Mouse (Mus musculus): Measurements from ENCODE around the gene Adgrl4. TPM values are rescaled to one million over a fixed set of nuclear protein-coding genes. Genes with fewer than 3 reads are reported as not detected.

The Adgrl4 gene
- polyA plus RNA-seq, 1 experiment: not detected

DNA sequence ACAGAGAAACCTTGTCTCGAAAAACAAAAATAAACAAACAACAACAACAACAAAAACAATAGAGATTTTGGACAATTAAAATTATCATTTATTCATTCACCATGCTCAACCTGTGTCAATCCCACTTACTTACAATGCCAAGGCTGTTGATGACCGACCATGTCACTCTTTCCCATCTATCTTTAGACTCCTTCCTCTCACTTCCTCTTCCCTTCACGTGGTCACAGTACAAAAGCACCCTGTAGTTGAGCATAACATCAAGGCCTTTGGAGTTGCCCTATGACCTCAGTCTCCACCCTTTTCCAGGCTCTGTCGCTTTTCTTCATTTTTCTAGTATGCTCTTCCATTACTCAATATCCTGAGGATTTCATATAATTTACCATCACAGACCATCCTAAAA is 120.7 kb downstream of the Adgrl4 start:
- Histone ChIP-seq H3K27ac (ENCODE audit: insufficient read depth, low read length) (no peak overlapping the region), H3K4me3 (ENCODE audit: insufficient read depth, low read length) (no peak overlapping the region), H3K4me1 (ENCODE audit: control insufficient read depth, insufficient read depth, low read length) (no peaks in the 10 kb centered on the region)
- TF ChIP-seq POLR2A (IDR thresholded peaks at IDR 0.05; ENCODE audit: low read depth, low read length) (no peak), CTCF (IDR thresholded peaks at IDR 0.05; ENCODE audit: borderline replicate concordance, insufficient read depth, low read length) (no peak)

DNA sequence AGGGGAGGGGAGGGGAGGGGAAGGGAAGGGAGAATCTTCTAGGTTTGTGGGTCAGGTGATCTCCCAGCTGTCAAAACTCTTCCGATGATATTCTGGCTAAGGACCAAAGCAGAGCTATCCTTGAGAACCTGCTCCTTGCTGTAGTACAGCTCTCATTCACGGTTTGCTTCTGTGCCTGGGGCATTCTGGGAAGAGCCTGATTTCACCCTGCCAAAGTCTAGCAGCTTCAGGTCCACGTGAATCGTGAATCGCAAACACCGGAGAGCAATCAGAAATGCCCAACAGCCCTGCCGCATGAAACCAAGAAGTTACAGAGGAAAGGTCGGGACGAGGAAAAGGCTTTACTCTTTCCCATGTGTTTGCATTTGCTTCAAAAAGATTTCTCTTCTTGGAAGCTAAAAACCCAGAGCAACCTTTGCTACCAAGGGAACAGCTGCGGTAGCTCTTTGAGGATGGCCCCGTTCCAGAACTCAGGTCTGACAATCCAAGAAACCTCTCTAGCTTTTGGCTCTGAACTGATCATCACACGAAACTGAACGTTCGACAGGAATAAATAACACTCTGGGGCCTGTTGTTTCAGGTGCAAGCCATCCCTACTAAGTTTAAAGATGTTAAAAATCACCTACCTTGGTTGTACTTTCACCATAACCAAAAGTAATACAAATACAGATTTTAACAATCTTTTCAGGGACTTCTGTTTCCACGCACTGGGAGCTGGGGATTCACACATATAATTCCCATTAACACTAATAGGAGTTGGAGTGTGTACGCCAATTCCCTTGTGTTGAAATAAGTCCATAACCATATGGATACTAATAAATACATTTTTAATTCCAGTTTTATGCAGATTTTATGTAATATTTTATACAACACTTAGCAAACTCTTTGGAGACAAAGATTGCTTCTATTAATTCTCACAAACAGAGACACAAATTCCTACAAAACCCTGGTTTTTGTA is 128.3 kb downstream of the Adgrl4 start:
- Histone ChIP-seq H3K4me3 (ENCODE audit: insufficient read depth, low read length) (no peak overlapping the region), H3K27ac (ENCODE audit: insufficient read depth, low read length) (no peak overlapping the region), H3K4me1 (ENCODE audit: control insufficient read depth, insufficient read depth, low read length) (no peaks in the 10 kb centered on the region)
- TF ChIP-seq CTCF (IDR thresholded peaks at IDR 0.05; ENCODE audit: borderline replicate concordance, insufficient read depth, low read length) (no peak), POLR2A (IDR thresholded peaks at IDR 0.05; ENCODE audit: low read depth, low read length) (no peak)

DNA sequence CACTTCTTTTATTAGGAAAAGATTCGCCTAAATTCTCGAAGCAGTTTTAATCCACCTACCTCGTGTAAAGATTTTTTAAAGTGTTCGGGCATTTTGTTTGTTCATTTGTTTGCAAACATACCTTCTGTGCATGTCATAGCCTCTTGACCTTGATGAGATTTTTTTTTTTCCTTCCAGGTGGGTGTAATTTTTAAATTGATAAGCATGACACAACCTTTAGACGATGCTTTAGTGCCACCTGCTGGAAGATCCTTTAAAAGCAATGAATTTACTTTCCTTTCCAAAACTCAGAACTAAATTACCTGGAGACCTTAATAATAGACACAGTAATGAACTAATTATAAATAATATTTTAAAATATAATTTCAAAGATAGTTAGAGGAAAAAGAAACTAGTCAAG is 128.9 kb downstream of the Adgrl4 start:
- TF ChIP-seq CTCF (IDR thresholded peaks at IDR 0.05; ENCODE audit: borderline replicate concordance, insufficient read depth, low read length) (no peak), POLR2A (IDR thresholded peaks at IDR 0.05; ENCODE audit: low read depth, low read length) (no peak)

DNA sequence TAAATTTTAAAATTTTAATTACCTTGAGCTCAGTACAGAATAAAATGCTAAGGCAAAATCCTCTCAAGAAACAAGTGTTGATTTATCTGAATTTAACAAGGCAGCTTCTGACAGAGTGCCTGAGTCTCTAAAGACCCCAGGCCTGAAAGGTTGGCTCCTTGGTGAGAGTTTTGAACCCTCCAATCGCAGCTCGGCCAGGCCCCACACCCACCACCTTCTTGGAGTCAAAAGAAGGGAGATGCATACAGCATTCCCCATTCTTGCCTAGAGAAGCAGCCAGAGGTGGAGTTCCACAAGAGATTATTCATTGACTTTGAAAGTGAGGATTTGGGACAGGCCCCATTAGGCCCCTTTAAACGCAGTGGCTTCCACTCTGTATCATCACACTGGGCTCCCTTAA is 129.9 kb downstream of the Adgrl4 start:
- TF ChIP-seq POLR2A (IDR thresholded peaks at IDR 0.05; ENCODE audit: low read depth, low read length): no peak
- no peak for TF ChIP-seq CTCF (IDR thresholded peaks at IDR 0.05; ENCODE audit: borderline replicate concordance, insufficient read depth, low read length)
- H3K4me1 ChIP-seq (ENCODE audit: control insufficient read depth, insufficient read depth, low read length): no peaks in the 10 kb centered on the region
- H3K4me3 ChIP-seq (ENCODE audit: insufficient read depth, low read length): no peak overlapping the region
- no peak overlapping the region for H3K27ac ChIP-seq (ENCODE audit: insufficient read depth, low read length)

More for the DNA sequence above, 128.9 kb downstream of the Adgrl4 start:
- Histone ChIP-seq H3K4me3 (ENCODE audit: insufficient read depth, low read length) (no peak overlapping the region), H3K4me1 (ENCODE audit: control insufficient read depth, insufficient read depth, low read length) (no peaks in the 10 kb centered on the region), H3K27ac (ENCODE audit: insufficient read depth, low read length) (no peak overlapping the region)

DNA sequence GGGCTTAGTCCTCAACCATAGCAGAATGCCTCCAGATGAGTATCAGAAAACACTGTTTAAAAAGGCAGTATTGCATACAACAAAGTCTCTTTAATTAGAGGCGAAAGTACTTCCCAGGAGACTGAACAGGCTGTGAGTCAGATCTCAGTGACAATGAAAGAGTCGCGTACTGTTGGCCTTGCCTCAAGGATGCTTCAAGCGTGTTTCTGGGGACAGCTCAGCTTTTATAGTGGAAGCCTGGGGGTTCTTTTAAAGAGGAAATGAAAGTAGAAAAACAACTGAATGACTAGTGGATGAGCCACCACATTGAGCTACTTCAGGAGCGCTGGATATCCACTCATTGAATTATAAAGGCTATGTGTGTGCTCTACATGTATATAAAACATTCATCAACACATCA is 134.4 kb downstream of the Adgrl4 start:
- H3K27ac ChIP-seq (ENCODE audit: insufficient read depth, low read length): no peak overlapping the region

DNA sequence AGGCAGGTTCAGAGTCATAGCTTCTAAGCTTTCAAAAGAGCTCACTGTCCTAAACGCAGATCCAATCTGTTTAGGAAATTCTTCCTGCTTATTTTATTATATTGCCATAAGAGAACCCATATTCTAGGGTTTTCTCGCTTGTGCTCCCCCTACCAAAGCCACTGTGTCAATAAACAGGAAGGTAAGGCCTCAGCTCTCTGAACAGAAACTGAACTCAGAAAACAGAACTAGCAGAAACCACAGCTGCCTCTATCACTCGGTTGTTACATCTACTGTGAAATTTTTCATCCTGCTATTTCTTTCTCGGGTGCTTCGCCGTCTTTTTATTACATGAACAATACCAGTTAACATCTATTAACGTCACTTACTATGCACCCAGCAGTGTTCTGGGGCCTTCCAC is 137.6 kb downstream of the Adgrl4 start:
- no peak overlapping the region for H3K4me3 ChIP-seq (ENCODE audit: insufficient read depth, low read length)
- TF ChIP-seq CTCF (IDR thresholded peaks at IDR 0.05; ENCODE audit: borderline replicate concordance, insufficient read depth, low read length) (no peak), POLR2A (IDR thresholded peaks at IDR 0.05; ENCODE audit: low read depth, low read length) (no peak)
- H3K27ac ChIP-seq (ENCODE audit: insufficient read depth, low read length): no peak overlapping the region
- H3K4me1 ChIP-seq (ENCODE audit: control insufficient read depth, insufficient read depth, low read length): no peaks in the 10 kb centered on the region

More for the DNA sequence above, 134.4 kb downstream of the Adgrl4 start:
- Histone ChIP-seq H3K4me1 (ENCODE audit: control insufficient read depth, insufficient read depth, low read length) (no peaks in the 10 kb centered on the region), H3K4me3 (ENCODE audit: insufficient read depth, low read length) (no peak overlapping the region)
- TF ChIP-seq POLR2A (IDR thresholded peaks at IDR 0.05; ENCODE audit: low read depth, low read length): no peak
- no peak for TF ChIP-seq CTCF (IDR thresholded peaks at IDR 0.05; ENCODE audit: borderline replicate concordance, insufficient read depth, low read length)

DNA sequence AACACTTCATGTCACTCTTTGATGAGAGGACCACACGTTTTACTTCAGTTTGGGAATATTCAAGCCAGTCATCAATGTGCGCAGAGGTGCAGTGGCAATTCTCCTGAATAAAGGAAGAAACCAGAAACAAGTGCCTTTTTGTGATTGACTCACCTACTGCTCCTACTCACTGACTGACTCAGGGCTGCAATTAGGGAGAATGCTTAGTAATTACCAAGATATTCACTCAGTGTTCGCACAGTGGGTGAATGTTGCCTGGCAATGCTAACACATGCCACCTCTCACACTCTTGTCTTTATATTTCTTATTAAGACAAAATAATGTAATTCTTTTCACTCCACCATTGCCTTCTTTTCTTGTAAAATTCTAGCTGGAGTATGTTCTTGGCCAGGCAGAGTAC is 138.5 kb downstream of the Adgrl4 start:
- no peak for TF ChIP-seq CTCF (IDR thresholded peaks at IDR 0.05; ENCODE audit: borderline replicate concordance, insufficient read depth, low read length)
- TF ChIP-seq POLR2A (IDR thresholded peaks at IDR 0.05; ENCODE audit: low read depth, low read length): no peak
- Histone ChIP-seq H3K27ac (ENCODE audit: insufficient read depth, low read length) (no peak overlapping the region), H3K4me3 (ENCODE audit: insufficient read depth, low read length) (no peak overlapping the region), H3K4me1 (ENCODE audit: control insufficient read depth, insufficient read depth, low read length) (no peaks in the 10 kb centered on the region)

DNA sequence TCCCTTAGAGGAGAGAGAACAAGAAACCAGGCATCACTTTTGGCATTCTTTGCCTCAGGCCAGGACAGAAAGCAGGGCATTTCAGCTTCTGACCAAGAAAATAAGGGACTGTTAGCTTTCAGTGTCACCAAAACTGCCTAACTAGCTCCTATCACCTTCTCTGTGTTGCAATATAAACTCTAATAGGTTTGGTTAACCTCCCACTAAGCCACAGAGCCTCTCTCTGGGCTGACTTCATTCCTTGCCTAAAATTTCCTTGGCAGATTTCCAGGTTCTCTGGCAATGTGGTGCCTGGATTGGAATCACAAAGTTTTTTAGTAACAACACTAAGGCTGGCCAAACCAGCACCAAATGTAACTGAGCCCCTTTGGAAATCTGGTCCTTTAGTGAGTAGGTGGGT is 154.2 kb downstream of the Adgrl4 start:
- H3K4me3 ChIP-seq (ENCODE audit: insufficient read depth, low read length): no peak overlapping the region
- TF ChIP-seq POLR2A (IDR thresholded peaks at IDR 0.05; ENCODE audit: low read depth, low read length) (no peak), CTCF (IDR thresholded peaks at IDR 0.05; ENCODE audit: borderline replicate concordance, insufficient read depth, low read length) (no peak)
- H3K27ac ChIP-seq (ENCODE audit: insufficient read depth, low read length): no peak overlapping the region
- H3K4me1 ChIP-seq (ENCODE audit: control insufficient read depth, insufficient read depth, low read length): no peaks in the 10 kb centered on the region

All from embryonic fibroblast, embryonic 13.5 days (primary cell).